Mouse (Mus musculus) small intestine, adult 2 months (tissue): ENCODE data around the gene Ilk.

Experiments
- CTCF ChIP-seq: fragments of 200-500 bp; IDR thresholded peaks from 2 replicates; pipeline ENCODE4 v1.5.1; 2012; ENCODE audit warnings: low read depth, mild to moderate bottlenecking, control low read depth, inconsistent platforms, low read length, moderate library complexity, mixed read lengths; ENCODE audit not compliant: insufficient replicate concordance, insufficient read length; ENCODE audit errors: extremely low read depth
- POLR2A ChIP-seq: fragments of 200-500 bp; IDR thresholded peaks from 2 replicates; pipeline ENCODE4 v1.6.1; 2012; ENCODE audit warnings: low read depth, mild to moderate bottlenecking, control low read depth, inconsistent platforms, low read length, moderate library complexity

- no peak for TF ChIP-seq CTCF
- TF ChIP-seq POLR2A = no peak
Measured at GRCm38 (mm10) chr7:105726980-105727325, 9.4 kb upstream of the Ilk start.
